Mouse (Mus musculus): ENCODE measurements at regions not wholly inside any gene's neighbourhood (a gene's known extent, or its start where the extent isn't known, plus 50 kb on each side); places are given as distances from the start of the nearest gene placed in this dataset.

GRCm38 (mm10) chr1:82129700-82130275, 103.1 kb upstream of the Gm9747 start:
- H3K4me2 ChIP-seq (replicated peaks; ENCODE audit: low read depth, low read length), result no peak overlapping the region
- 0 out of 2 replicates have a peak, but pooled peaks cover 2% of the 10 kb centered on the region for H3K4me1 ChIP-seq (ENCODE audit: control insufficient read depth, insufficient read depth, low read length)
- no peak overlapping the region for H3K4me3 ChIP-seq (ENCODE audit: low read length)
- H3K9ac ChIP-seq (ENCODE audit: low read depth, low read length), result no peak overlapping the region
- WGBS, result 42% methylated on average over 5 of the region's 5 CpGs
- no peaks in the 10 kb centered on the region for H3K36me3 ChIP-seq (ENCODE audit: control insufficient read depth, insufficient read depth, low read length)
- H3K9me3 ChIP-seq (ENCODE audit: control insufficient read depth, low read length), result no peaks in the 10 kb centered on the region
- ATAC-seq (ENCODE audit: low FRiP score, low TSS enrichment), result no peak
- no peak overlapping the region for H3K27ac ChIP-seq (ENCODE audit: low read depth, low read length)
- H3K27me3 ChIP-seq (ENCODE audit: control insufficient read depth, insufficient read depth, low read length), result no peaks in the 10 kb centered on the region

- no peak overlapping the region for H3K4me3 ChIP-seq (ENCODE audit: low read length)
- H3K4me1 ChIP-seq (ENCODE audit: control insufficient read depth, insufficient read depth, low read length), result 0 out of 2 replicates have a peak, but pooled peaks cover 2% of the 10 kb centered on the region
- no peak for ATAC-seq (ENCODE audit: low FRiP score, low TSS enrichment)
- no peaks in the 10 kb centered on the region for H3K36me3 ChIP-seq (ENCODE audit: control insufficient read depth, insufficient read depth, low read length)
- H3K4me2 ChIP-seq (replicated peaks; ENCODE audit: low read depth, low read length), result no peak overlapping the region
- H3K9me3 ChIP-seq (ENCODE audit: control insufficient read depth, low read length), result no peaks in the 10 kb centered on the region
- 88% methylated on average over 6 of the region's 6 CpGs for WGBS
- no peak overlapping the region for H3K9ac ChIP-seq (ENCODE audit: low read depth, low read length)
- no peaks in the 10 kb centered on the region for H3K27me3 ChIP-seq (ENCODE audit: control insufficient read depth, insufficient read depth, low read length)
- no peak overlapping the region for H3K27ac ChIP-seq (ENCODE audit: low read depth, low read length)
Measured at GRCm38 (mm10) chr1:82132536-82132935, 100.4 kb upstream of the Gm9747 start.

GRCm38 (mm10) chr1:82134938-82135337, 98.0 kb upstream of the Gm9747 start:
- H3K4me1 ChIP-seq (ENCODE audit: control insufficient read depth, insufficient read depth, low read length), result 0 out of 2 replicates have a peak, but pooled peaks cover under 1% of the 10 kb centered on the region
- no peaks in the 10 kb centered on the region for H3K27me3 ChIP-seq (ENCODE audit: control insufficient read depth, insufficient read depth, low read length)
- 87% methylated on average over 2 of the region's 2 CpGs for WGBS
- no peaks in the 10 kb centered on the region for H3K36me3 ChIP-seq (ENCODE audit: control insufficient read depth, insufficient read depth, low read length)
- no peaks in the 10 kb centered on the region for H3K9me3 ChIP-seq (ENCODE audit: control insufficient read depth, low read length)
- no peak overlapping the region for H3K27ac ChIP-seq (ENCODE audit: low read depth, low read length)
- H3K4me2 ChIP-seq (replicated peaks; ENCODE audit: low read depth, low read length), result no peak overlapping the region
- ATAC-seq (ENCODE audit: low FRiP score, low TSS enrichment), result no peak
- no peak overlapping the region for H3K9ac ChIP-seq (ENCODE audit: low read depth, low read length)
- H3K4me3 ChIP-seq (ENCODE audit: low read length), result no peak overlapping the region

GRCm38 (mm10) chr1:82135761-82136331, 97.1 kb upstream of the Gm9747 start:
- Histone ChIP-seq H3K4me3 (ENCODE audit: low read length) (no peak overlapping the region), H3K9me3 (ENCODE audit: control insufficient read depth, low read length) (no peaks in the 10 kb centered on the region), H3K27me3 (ENCODE audit: control insufficient read depth, insufficient read depth, low read length) (no peaks in the 10 kb centered on the region), H3K4me1 (ENCODE audit: control insufficient read depth, insufficient read depth, low read length) (no peaks in the 10 kb centered on the region), H3K4me2 (replicated peaks; ENCODE audit: low read depth, low read length) (no peak overlapping the region), H3K27ac (ENCODE audit: low read depth, low read length) (no peak overlapping the region), H3K9ac (ENCODE audit: low read depth, low read length) (no peak overlapping the region), H3K36me3 (ENCODE audit: control insufficient read depth, insufficient read depth, low read length) (no peaks in the 10 kb centered on the region)
- 30% methylated on average over 8 of the region's 8 CpGs for WGBS
- ATAC-seq (ENCODE audit: low FRiP score, low TSS enrichment), result no peak

- Histone ChIP-seq H3K27me3 (ENCODE audit: control insufficient read depth, insufficient read depth, low read length) (no peaks in the 10 kb centered on the region), H3K27ac (ENCODE audit: low read depth, low read length) (no peak overlapping the region), H3K4me2 (replicated peaks; ENCODE audit: low read depth, low read length) (no peak overlapping the region), H3K4me3 (ENCODE audit: low read length) (no peak overlapping the region), H3K36me3 (ENCODE audit: control insufficient read depth, insufficient read depth, low read length) (no peaks in the 10 kb centered on the region), H3K9ac (ENCODE audit: low read depth, low read length) (no peak overlapping the region), H3K4me1 (ENCODE audit: control insufficient read depth, insufficient read depth, low read length) (no peaks in the 10 kb centered on the region), H3K9me3 (ENCODE audit: control insufficient read depth, low read length) (no peaks in the 10 kb centered on the region)
- WGBS, result 85% methylated on average over 2 of the region's 2 CpGs
- ATAC-seq (ENCODE audit: low FRiP score, low TSS enrichment), result no peak
Measured at GRCm38 (mm10) chr1:82145256-82145655, 87.7 kb upstream of the Gm9747 start.

- H3K27ac ChIP-seq (ENCODE audit: low read depth, low read length), result no peak overlapping the region
Measured at GRCm38 (mm10) chr1:82150219-82151128, 82.4 kb upstream of the Gm9747 start.

GRCm38 (mm10) chr1:82155961-82156360, 77.0 kb upstream of the Gm9747 start:
- Histone ChIP-seq H3K9me3 (ENCODE audit: control insufficient read depth, low read length) (no peaks in the 10 kb centered on the region), H3K4me1 (ENCODE audit: control insufficient read depth, insufficient read depth, low read length) (no peaks in the 10 kb centered on the region), H3K27ac (ENCODE audit: low read depth, low read length) (no peak overlapping the region), H3K4me3 (ENCODE audit: low read length) (no peak overlapping the region), H3K4me2 (replicated peaks; ENCODE audit: low read depth, low read length) (no peak overlapping the region), H3K36me3 (ENCODE audit: control insufficient read depth, insufficient read depth, low read length) (no peaks in the 10 kb centered on the region), H3K27me3 (ENCODE audit: control insufficient read depth, insufficient read depth, low read length) (no peaks in the 10 kb centered on the region), H3K9ac (ENCODE audit: low read depth, low read length) (no peak overlapping the region)
- ATAC-seq (ENCODE audit: low FRiP score, low TSS enrichment), result no peak

More at GRCm38 (mm10) chr1:82150219-82151128, 82.4 kb upstream of the Gm9747 start:
- no peak overlapping the region for H3K9ac ChIP-seq (ENCODE audit: low read depth, low read length)
- no peak overlapping the region for H3K4me2 ChIP-seq (replicated peaks; ENCODE audit: low read depth, low read length)
- ATAC-seq (ENCODE audit: low FRiP score, low TSS enrichment), result peak; percentile 81
- no peaks in the 10 kb centered on the region for H3K27me3 ChIP-seq (ENCODE audit: control insufficient read depth, insufficient read depth, low read length)
- WGBS, result 49% methylated on average over 13 of the region's 13 CpGs
- H3K9me3 ChIP-seq (ENCODE audit: control insufficient read depth, low read length), result no peaks in the 10 kb centered on the region
- H3K4me3 ChIP-seq (ENCODE audit: low read length), result no peak overlapping the region
- no peaks in the 10 kb centered on the region for H3K36me3 ChIP-seq (ENCODE audit: control insufficient read depth, insufficient read depth, low read length)
- H3K4me1 ChIP-seq (ENCODE audit: control insufficient read depth, insufficient read depth, low read length), result no peaks in the 10 kb centered on the region

- WGBS, result 83% methylated on average over 1 of the region's 1 CpGs
- Histone ChIP-seq H3K36me3 (ENCODE audit: control insufficient read depth, insufficient read depth, low read length) (no peaks in the 10 kb centered on the region), H3K9ac (ENCODE audit: low read depth, low read length) (no peak overlapping the region), H3K9me3 (ENCODE audit: control insufficient read depth, low read length) (no peaks in the 10 kb centered on the region), H3K4me2 (replicated peaks; ENCODE audit: low read depth, low read length) (no peak overlapping the region), H3K4me1 (ENCODE audit: control insufficient read depth, insufficient read depth, low read length) (no peaks in the 10 kb centered on the region), H3K27me3 (ENCODE audit: control insufficient read depth, insufficient read depth, low read length) (no peaks in the 10 kb centered on the region), H3K27ac (ENCODE audit: low read depth, low read length) (no peak overlapping the region), H3K4me3 (ENCODE audit: low read length) (no peak overlapping the region)
- no peak for ATAC-seq (ENCODE audit: low FRiP score, low TSS enrichment)
Measured at GRCm38 (mm10) chr1:82157013-82157412, 75.9 kb upstream of the Gm9747 start.

GRCm38 (mm10) chr1:82158466-82158865, 74.4 kb upstream of the Gm9747 start:
- Histone ChIP-seq H3K27ac (ENCODE audit: low read depth, low read length) (no peak overlapping the region), H3K27me3 (ENCODE audit: control insufficient read depth, insufficient read depth, low read length) (no peaks in the 10 kb centered on the region), H3K9me3 (ENCODE audit: control insufficient read depth, low read length) (no peaks in the 10 kb centered on the region), H3K4me2 (replicated peaks; ENCODE audit: low read depth, low read length) (no peak overlapping the region), H3K4me3 (ENCODE audit: low read length) (no peak overlapping the region), H3K4me1 (ENCODE audit: control insufficient read depth, insufficient read depth, low read length) (no peaks in the 10 kb centered on the region), H3K36me3 (ENCODE audit: control insufficient read depth, insufficient read depth, low read length) (no peaks in the 10 kb centered on the region), H3K9ac (ENCODE audit: low read depth, low read length) (no peak overlapping the region)
- no peak for ATAC-seq (ENCODE audit: low FRiP score, low TSS enrichment)
- WGBS, result 76% methylated on average over 3 of the region's 3 CpGs

All from kidney, embryonic 14.5 days (tissue).